Comparison of ENCODE assay signal across 7 mouse cellular contexts in the genomic region with DNA sequence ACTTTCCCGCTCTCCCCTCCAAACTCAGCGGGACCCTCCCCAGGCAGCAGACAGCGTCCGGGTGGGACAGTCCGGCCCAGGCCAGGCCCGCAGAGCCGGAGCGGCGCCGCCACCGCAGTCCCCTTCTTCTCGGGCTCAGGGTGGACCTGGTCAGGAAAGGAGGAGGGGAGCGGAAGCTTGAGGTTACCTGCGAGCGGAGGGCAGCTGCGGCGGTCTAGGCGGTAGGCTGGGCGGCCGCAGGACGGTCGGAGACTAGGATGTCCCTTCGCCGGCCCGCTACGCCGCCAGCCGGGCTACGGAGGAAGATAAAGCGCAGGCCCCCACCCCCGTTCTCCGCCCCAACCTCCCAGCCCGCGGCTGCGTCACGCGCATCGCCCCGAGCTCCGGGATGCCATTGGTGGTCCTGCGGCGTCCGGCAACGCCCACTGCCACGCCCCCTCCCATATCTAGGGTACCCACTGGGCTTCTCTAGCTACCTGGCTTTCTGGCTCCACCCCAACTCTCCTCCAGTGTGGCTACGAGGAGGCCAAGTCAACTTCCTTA. TPM values are rescaled to one million over a fixed set of nuclear protein-coding genes. Genes with fewer than 3 reads are reported as not detected.
DNase-seq lines count a peak whose midpoint lies in the region; ATAC-seq lines count a peak whose summit lies in the region.

TSS of gene Soat1 (minus strand) at position 371 of the 543 bp plus-strand sequence.

- peaks cover 6% of the 10 kb centered on the region; the same call in 1 of the 2 replicates for H3K27me3 ChIP-seq in embryonic facial prominence, embryonic 10.5 days (replicated peaks; ENCODE audit: low read depth, poor library complexity, severe bottlenecking)
- H3K27me3 ChIP-seq in limb, embryonic 10.5 days (ENCODE audit: low read depth, poor library complexity, severe bottlenecking): no peaks in the 10 kb centered on the region
- H3K27me3 ChIP-seq in midbrain, embryonic 13.5 days: no peaks in the 10 kb centered on the region

- 0 out of 2 replicates have a peak, but pooled peaks cover 4% of the 10 kb centered on the region for H3K9me3 ChIP-seq in embryonic facial prominence, embryonic 10.5 days
- no peaks in the 10 kb centered on the region for H3K9me3 ChIP-seq in limb, embryonic 10.5 days (replicated peaks)
- 0 out of 2 replicates have a peak, but pooled peaks cover 4% of the 10 kb centered on the region for H3K9me3 ChIP-seq in midbrain, embryonic 13.5 days

- peak within 1 kb of the TSS; percentile 89 for H3K4me3 ChIP-seq in embryonic facial prominence, embryonic 10.5 days
- H3K4me3 ChIP-seq in limb, embryonic 10.5 days: peak within 1 kb of the TSS; percentile 92
- peak within 1 kb of the TSS; percentile 86 for H3K4me3 ChIP-seq in midbrain, embryonic 13.5 days (replicated peaks)

- DNase-seq in adrenal gland, adult 8-10 months: peak; percentile 93
- DNase-seq in embryonic facial prominence, embryonic 10.5 days (ENCODE audit: low spot score): peak; percentile 96
- peak; percentile 90 for DNase-seq in kidney, adult 11 months
- DNase-seq in limb, embryonic 10.5 days (ENCODE audit: low spot score): peak; percentile 94
- DNase-seq in spleen, adult 12 weeks (ENCODE audit: low spot score): peak; percentile 67

- peak; percentile 76 for ATAC-seq in granulocyte monocyte progenitor cell, adult 5-6 weeks (replicated peaks; ENCODE audit: poor library complexity, severe bottlenecking)
- peak; percentile 98 for ATAC-seq in midbrain, embryonic 13.5 days

- under 1% methylated on average over 46 of the region's 46 CpGs for WGBS in embryonic facial prominence, embryonic 10.5 days
- WGBS in limb, embryonic 10.5 days: 1% methylated on average over 46 of the region's 46 CpGs
- under 1% methylated on average over 43 of the region's 46 CpGs for WGBS in midbrain, embryonic 13.5 days

- peaks cover 10% of the 10 kb centered on the region for H3K36me3 ChIP-seq in embryonic facial prominence, embryonic 10.5 days (replicated peaks)
- peaks cover 8% of the 10 kb centered on the region for H3K36me3 ChIP-seq in limb, embryonic 10.5 days
- H3K36me3 ChIP-seq in midbrain, embryonic 13.5 days: 0 out of 2 replicates have a peak, but pooled peaks cover 4% of the 10 kb centered on the region

- peak within 1 kb of the TSS; percentile 82 for H3K9ac ChIP-seq in midbrain, embryonic 13.5 days (replicated peaks)

- peak within 1 kb of the TSS; percentile 93 for H3K27ac ChIP-seq in embryonic facial prominence, embryonic 10.5 days (replicated peaks)
- peak within 1 kb of the TSS; percentile 94 for H3K27ac ChIP-seq in limb, embryonic 10.5 days
- H3K27ac ChIP-seq in midbrain, embryonic 13.5 days: peak within 1 kb of the TSS; percentile 51; the same call in 1 of the 2 replicates

- H3K4me1 ChIP-seq in embryonic facial prominence, embryonic 10.5 days: peaks cover 17% of the 10 kb centered on the region
- H3K4me1 ChIP-seq in limb, embryonic 10.5 days: peaks cover 18% of the 10 kb centered on the region
- peaks cover 12% of the 10 kb centered on the region for H3K4me1 ChIP-seq in midbrain, embryonic 13.5 days (replicated peaks)

- peak within 1 kb of the TSS; percentile 74 for H3K4me2 ChIP-seq in midbrain, embryonic 13.5 days (replicated peaks)

RNA-seq across cellular contexts. Expression of gene Soat1, which starts in this region (rescaled TPM):
- 1,000 to 10,000 TPM; 1,258 to 1,560 (median 1,464) TPM for total RNA-seq in adrenal gland, adult 8-10 months (2022)
- polyA plus RNA-seq in embryonic facial prominence, embryonic 10.5 days (2016; fragmentation: Nextera tagmentation; extraction: Ambion mirVana): 27.2 and 29.2 TPM in 2 replicates
- 86.0 and 109 TPM in 2 replicates for total RNA-seq in granulocyte monocyte progenitor cell, adult 5-6 weeks (2014; fragmentation: Nextera tagmentation)
- total RNA-seq in granulocyte monocyte progenitor cell, adult 5-6 weeks (2017): 109 and 119 TPM in 2 replicates
- polyA plus RNA-seq in limb, embryonic 10.5 days (2016; fragmentation: Nextera tagmentation; extraction: Ambion mirVana): 26.0 and 26.2 TPM in 2 replicates
- polyA plus RNA-seq in midbrain, embryonic 13.5 days (2015; fragmentation: Nextera tagmentation; extraction: Ambion mirVana): 10.9 and 11.1 TPM in 2 replicates

Comparison
In these comparisons a context has a peak if more than half of its experiments do, and no peak if none do; other contexts are left out.
1. Peak in every context shown above with its lines: DNase-seq, ATAC-seq, H3K4me3 ChIP-seq and H3K27ac ChIP-seq.
2. RNA of gene Soat1 (total RNA-seq): 1,258 to 1,560 TPM in adrenal gland, adult 8-10 months; 86.0 to 119 TPM in granulocyte monocyte progenitor cell, adult 5-6 weeks; every median in the first group is over 10 times any median in the second.